Mouse (Mus musculus): Measurements from ENCODE around the gene Ube4a. TPM values are rescaled to one million over a fixed set of nuclear protein-coding genes. Genes with fewer than 3 reads are reported as not detected.

Gene Ube4a
- 10 to 100 TPM; 81.6 to 90.5 TPM for total RNA-seq (2021)
- long read RNA-seq, experiment 1, partial matches to known transcripts, result 2 of 4 reads
- long read RNA-seq, experiment 1, other reads (novel, unspliced or antisense), result 2 of 4 reads
- long read RNA-seq, experiment 2, partial matches to known transcripts, result 3 of 5 reads
- long read RNA-seq, experiment 2, other reads (novel, unspliced or antisense), result 2 of 5 reads

GRCm38 (mm10) chr9:44965126-44965832 is at the start of gene Ube4a:
TSS of gene Ube4a (minus strand) at chr9:44965600.
- DNase-seq (ENCODE audit: low spot score in 2 of 2), result peak; percentile 96 to 98

- DNase-seq (ENCODE audit: low spot score in 2 of 2), result no peak
Measured at GRCm38 (mm10) chr9:45014879-45015278, 49.5 kb upstream of the Ube4a start.

- DNase-seq (ENCODE audit: low spot score in 2 of 2), result no peak
Measured at GRCm38 (mm10) chr9:45011291-45011690, 45.9 kb upstream of the Ube4a start.

GRCm38 (mm10) chr9:45010461-45010860 is 45.1 kb upstream of the Ube4a start:
- DNase-seq (ENCODE audit: low spot score in 2 of 2), result no peak

GRCm38 (mm10) chr9:45009180-45010078 is 44.0 kb upstream of the Ube4a start, which contains the start of gene Cd3e:
TSS of gene Cd3e (minus strand) at chr9:45009627.
- no peak for DNase-seq (ENCODE audit: low spot score in 2 of 2)

- DNase-seq (ENCODE audit: low spot score in 2 of 2), result no peak
Measured at GRCm38 (mm10) chr9:45008342-45008741, 42.9 kb upstream of the Ube4a start.

- DNase-seq (ENCODE audit: low spot score in 2 of 2), result no peak
Measured at GRCm38 (mm10) chr9:45007404-45007803, 42.0 kb upstream of the Ube4a start.

- no peak for DNase-seq (ENCODE audit: low spot score in 2 of 2)
Measured at GRCm38 (mm10) chr9:45000249-45000648, 34.8 kb upstream of the Ube4a start.

GRCm38 (mm10) chr9:44999776-45000175 is 34.4 kb upstream of the Ube4a start:
- DNase-seq (ENCODE audit: low spot score in 2 of 2), result no peak

- DNase-seq (ENCODE audit: low spot score in 2 of 2), result no peak
Measured at GRCm38 (mm10) chr9:44999171-44999570, 33.8 kb upstream of the Ube4a start.

GRCm38 (mm10) chr9:44998138-44998537 is 32.7 kb upstream of the Ube4a start:
- no peak for DNase-seq (ENCODE audit: low spot score in 2 of 2)

GRCm38 (mm10) chr9:44996590-44996989 is 31.2 kb upstream of the Ube4a start:
- DNase-seq (ENCODE audit: low spot score in 2 of 2), result no peak

- no peak for DNase-seq (ENCODE audit: low spot score in 2 of 2)
Measured at GRCm38 (mm10) chr9:44994962-44995361, 29.6 kb upstream of the Ube4a start.

GRCm38 (mm10) chr9:44993268-44993667 is 27.9 kb upstream of the Ube4a start:
- DNase-seq (ENCODE audit: low spot score in 2 of 2), result no peak

GRCm38 (mm10) chr9:44992271-44992670 is 26.9 kb upstream of the Ube4a start:
- no peak for DNase-seq (ENCODE audit: low spot score in 2 of 2)

GRCm38 (mm10) chr9:44991821-44992220 is 26.4 kb upstream of the Ube4a start:
- no peak for DNase-seq (ENCODE audit: low spot score in 2 of 2)

GRCm38 (mm10) chr9:44986976-44987375 is 21.6 kb upstream of the Ube4a start:
- no peak for DNase-seq (ENCODE audit: low spot score in 2 of 2)

- no peak for DNase-seq (ENCODE audit: low spot score in 2 of 2)
Measured at GRCm38 (mm10) chr9:44986242-44986781, 20.9 kb upstream of the Ube4a start.

GRCm38 (mm10) chr9:44985721-44986161 is 20.3 kb upstream of the Ube4a start:
- no peak for DNase-seq (ENCODE audit: low spot score in 2 of 2)

- no peak for DNase-seq (ENCODE audit: low spot score in 2 of 2)
Measured at GRCm38 (mm10) chr9:44983001-44983400, 17.6 kb upstream of the Ube4a start.

- no peak for DNase-seq (ENCODE audit: low spot score in 2 of 2)
Measured at GRCm38 (mm10) chr9:44982531-44982930, 17.1 kb upstream of the Ube4a start.

Measured in adrenal gland, postnatal 4 days (tissue).